Mouse (Mus musculus): ENCODE measurements around the gene Map4k1. TPM values are rescaled to one million over a fixed set of nuclear protein-coding genes. Genes with fewer than 3 reads are reported as not detected.

Gene Map4k1
- polyA plus RNA-seq (2015; fragmentation: Nextera tagmentation; extraction: Ambion mirVana) = 7.5 and 7.7 TPM in 2 replicates

DNA sequence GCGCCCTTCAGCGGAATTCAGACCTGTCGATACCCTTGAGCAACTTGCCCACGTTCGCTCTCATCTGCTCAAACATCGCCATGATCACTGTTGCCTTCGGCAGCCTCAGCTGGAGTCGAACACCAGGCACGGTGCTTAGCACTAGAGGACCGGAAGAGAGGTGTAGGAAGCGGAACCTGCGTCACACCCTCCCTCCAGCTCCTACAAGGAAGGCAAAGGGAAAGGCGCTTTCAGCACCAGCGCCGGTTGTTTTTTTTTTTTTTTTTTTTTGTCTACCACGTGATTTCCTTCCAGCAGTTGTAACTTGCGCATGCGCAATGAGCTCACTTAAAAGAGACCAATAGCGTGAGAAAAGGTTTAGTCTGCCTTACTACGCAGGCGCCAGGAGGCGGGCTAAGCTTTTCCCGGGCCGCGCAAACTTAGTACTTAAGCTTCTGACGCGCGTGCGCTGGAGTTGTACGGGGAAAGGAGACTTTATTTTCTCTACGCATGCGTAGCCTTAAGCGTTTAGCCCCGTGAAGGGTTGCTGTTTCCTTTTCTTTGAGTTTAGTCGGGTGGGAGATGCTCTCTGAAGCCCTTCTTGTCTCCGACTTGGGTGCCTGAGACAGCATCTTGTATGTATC is at the start of gene Map4k1, which contains the start of gene Eif3k:
Map4k1 (plus strand) TSS at position 400 of the 623 bp plus-strand sequence.
Eif3k (minus strand) TSS at position 214 of the 623 bp plus-strand sequence.
- Histone ChIP-seq H3K36me3 (peaks cover 27% of the 10 kb centered on the region), H3K9me3 (replicated peaks) (no peaks in the 10 kb centered on the region), H3K4me2 (replicated peaks) (peak within 1 kb of the TSS; percentile 91), H3K4me1 (peaks cover 13% of the 10 kb centered on the region), H3K9ac (peak within 1 kb of the TSS; percentile 77), H3K27me3 (no peaks in the 10 kb centered on the region), H3K4me3 (replicated peaks) (peak within 1 kb of the TSS; percentile 89), H3K27ac (replicated peaks) (peak within 1 kb of the TSS; percentile 90)
- 0% methylated on average over 36 of the region's 36 CpGs for WGBS
- ATAC-seq (ENCODE audit: insufficient number of reproducible peaks, low FRiP score, low TSS enrichment, low read depth) = peak; percentile 94

DNA sequence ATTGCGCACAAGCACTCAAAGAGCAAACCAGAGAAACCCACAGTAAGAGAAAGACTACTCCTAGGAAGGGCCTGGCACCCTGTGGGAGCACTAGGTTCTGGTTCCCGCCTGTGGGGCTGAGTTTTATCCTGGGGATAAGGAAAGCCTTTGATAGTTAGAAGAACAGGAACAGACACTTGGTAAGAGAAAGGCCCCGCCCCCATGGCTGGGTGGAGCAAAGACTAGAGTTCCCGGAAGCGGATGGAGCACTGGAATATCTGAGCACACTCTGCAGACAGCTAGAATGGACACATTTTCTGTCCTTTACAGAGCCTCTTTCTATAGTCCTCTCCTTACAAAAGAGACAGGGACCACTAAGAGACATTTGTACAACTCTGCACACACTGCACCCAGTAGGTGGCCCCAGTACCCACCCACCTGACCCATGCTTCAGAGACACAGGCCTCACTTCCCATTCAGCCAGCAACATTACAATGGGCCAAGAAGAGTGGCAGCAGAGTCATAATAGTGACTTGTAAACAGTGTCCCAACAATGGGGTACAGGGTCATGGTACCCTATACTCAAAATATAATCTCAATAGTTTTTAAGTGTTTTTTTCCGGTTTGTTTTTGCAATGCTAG is 49.3 kb upstream of the Map4k1 start:
- Histone ChIP-seq H3K36me3 (peaks cover 11% of the 10 kb centered on the region; the same call in 1 of the 2 replicates), H3K9me3 (replicated peaks) (no peaks in the 10 kb centered on the region), H3K27ac (replicated peaks) (peak overlapping the region; percentile 9; the same call in 1 of the 2 replicates), H3K4me2 (replicated peaks) (no peak overlapping the region), H3K9ac (no peak overlapping the region), H3K4me3 (replicated peaks) (no peak overlapping the region), H3K4me1 (peaks cover 67% of the 10 kb centered on the region), H3K27me3 (no peaks in the 10 kb centered on the region)
- ATAC-seq (ENCODE audit: insufficient number of reproducible peaks, low FRiP score, low TSS enrichment, low read depth) = no peak
- WGBS = 62% methylated on average over 6 of the region's 6 CpGs

DNA sequence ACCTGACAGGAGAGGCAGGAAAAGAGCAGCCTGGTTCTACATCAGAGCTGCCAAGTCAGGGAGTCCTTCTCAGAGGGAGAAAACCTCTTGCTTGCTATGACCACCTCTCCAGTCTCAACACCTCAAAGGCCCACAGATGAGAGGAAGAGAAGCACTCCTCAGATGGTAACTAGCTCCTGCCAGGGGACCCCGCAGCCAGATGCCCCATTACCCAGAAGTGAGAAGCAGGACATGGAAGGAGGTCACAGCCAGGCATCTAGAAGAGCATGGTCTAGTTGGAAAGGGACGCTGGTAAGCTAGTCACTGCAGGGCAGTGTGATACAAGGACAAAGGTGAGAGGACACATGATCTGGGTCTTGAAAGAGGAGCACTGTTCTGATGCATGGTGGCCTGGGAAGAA is 48.0 kb upstream of the Map4k1 start:
- Histone ChIP-seq H3K27me3 (no peaks in the 10 kb centered on the region), H3K27ac (replicated peaks) (0 out of 2 replicates have a peak overlapping the region, but pooled peaks have one; percentile 44), H3K9me3 (replicated peaks) (no peaks in the 10 kb centered on the region), H3K4me1 (peaks cover 74% of the 10 kb centered on the region), H3K36me3 (peaks cover 16% of the 10 kb centered on the region), H3K9ac (no peak overlapping the region), H3K4me3 (replicated peaks) (no peak overlapping the region), H3K4me2 (replicated peaks) (no peak overlapping the region)
- 93% methylated on average over 2 of the region's 2 CpGs for WGBS
- ATAC-seq (ENCODE audit: insufficient number of reproducible peaks, low FRiP score, low TSS enrichment, low read depth) = no peak

DNA sequence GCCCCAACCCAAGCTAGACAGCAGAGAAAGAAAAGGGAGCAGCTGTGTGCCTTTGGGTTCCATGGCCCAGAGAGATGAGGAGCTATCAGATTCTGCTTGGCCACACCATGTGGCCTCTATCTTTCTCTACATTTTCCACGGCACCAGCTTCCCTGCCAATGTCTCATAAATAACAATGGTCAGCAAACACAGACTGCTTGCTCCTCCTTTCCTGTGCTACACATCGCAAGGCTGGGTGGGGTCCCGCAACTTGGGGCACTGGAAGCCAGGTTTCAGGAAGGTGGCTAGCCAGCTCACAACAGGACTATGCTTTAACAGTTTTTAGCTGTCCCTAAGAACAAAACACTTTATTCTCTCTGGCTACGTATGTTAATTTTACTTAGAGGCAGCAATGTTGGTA is 45.1 kb upstream of the Map4k1 start:
- Histone ChIP-seq H3K27ac (replicated peaks) (peak overlapping the region; percentile 60), H3K9ac (no peak overlapping the region), H3K27me3 (no peaks in the 10 kb centered on the region), H3K4me2 (replicated peaks) (no peak overlapping the region), H3K4me1 (peaks cover 74% of the 10 kb centered on the region), H3K4me3 (replicated peaks) (no peak overlapping the region), H3K36me3 (peaks cover 16% of the 10 kb centered on the region), H3K9me3 (replicated peaks) (no peaks in the 10 kb centered on the region)
- WGBS = 66% methylated on average over 4 of the region's 4 CpGs
- no peak for ATAC-seq (ENCODE audit: insufficient number of reproducible peaks, low FRiP score, low TSS enrichment, low read depth)

DNA sequence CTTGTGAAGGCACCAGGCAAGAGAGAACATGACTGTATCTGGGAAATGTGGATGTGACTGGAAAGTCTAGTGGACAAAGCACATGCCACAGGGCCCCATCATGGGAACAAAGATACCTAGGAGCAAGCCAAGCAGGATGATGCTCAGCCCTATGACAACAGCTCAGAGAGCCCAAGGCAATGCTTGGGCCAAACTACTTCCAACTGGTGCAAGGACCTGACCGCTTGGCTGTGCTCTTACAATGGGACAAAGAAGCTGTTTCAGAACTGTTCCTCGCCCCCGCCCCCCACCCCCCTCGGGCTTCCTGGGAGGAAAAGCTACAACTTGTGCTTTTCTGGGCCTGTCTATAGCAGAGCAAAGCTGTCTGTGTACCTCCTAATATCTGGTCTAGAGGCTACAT is 43.2 kb upstream of the Map4k1 start:
- Histone ChIP-seq H3K36me3 (peaks cover 13% of the 10 kb centered on the region), H3K4me3 (replicated peaks) (no peak overlapping the region), H3K27me3 (no peaks in the 10 kb centered on the region), H3K27ac (replicated peaks) (peak overlapping the region; percentile 67), H3K9me3 (replicated peaks) (no peaks in the 10 kb centered on the region), H3K9ac (no peak overlapping the region), H3K4me2 (replicated peaks) (no peak overlapping the region), H3K4me1 (peaks cover 72% of the 10 kb centered on the region)
- no peak for ATAC-seq (ENCODE audit: insufficient number of reproducible peaks, low FRiP score, low TSS enrichment, low read depth)
- 54% methylated on average over 4 of the region's 4 CpGs for WGBS

DNA sequence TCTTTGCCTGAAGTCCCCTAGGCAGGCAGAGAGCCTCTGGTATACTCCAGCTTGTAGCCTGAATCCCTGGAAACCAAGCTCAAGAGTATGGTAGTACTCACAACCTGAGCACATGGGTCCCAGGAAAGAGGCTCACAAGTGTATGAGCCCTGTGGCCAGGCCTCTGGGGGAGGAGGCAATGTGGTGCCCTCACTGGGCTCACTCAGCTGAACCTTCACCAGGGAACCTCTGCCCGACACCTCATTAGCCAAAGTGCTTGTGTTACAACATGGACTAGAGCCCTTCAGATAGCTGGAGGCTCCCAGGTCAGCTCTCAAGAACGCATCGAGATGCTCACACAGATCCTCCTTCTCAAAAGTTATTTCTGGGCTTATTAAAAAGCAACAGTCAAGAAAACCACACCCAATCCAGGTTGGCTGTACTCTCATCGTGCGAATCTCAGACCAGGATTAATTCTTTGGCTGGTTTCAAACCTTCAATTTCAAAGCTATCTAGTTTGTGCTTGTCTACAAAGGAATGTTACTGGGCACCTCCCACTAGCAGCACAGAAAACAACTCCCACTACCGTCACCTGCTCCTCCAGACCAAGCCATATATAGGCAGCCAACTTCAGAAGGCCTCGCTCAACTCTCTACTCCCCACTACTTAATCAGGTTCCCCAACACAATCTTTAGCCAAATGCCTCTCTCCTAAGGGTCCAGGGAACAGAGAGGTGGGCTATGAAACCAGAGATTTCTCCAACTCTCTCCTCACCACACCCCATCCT is 42.2 kb upstream of the Map4k1 start:
- Histone ChIP-seq H3K36me3 (peaks cover 5% of the 10 kb centered on the region; the same call in 1 of the 2 replicates), H3K27me3 (no peaks in the 10 kb centered on the region), H3K4me2 (replicated peaks) (no peak overlapping the region), H3K4me3 (replicated peaks) (no peak overlapping the region), H3K9ac (no peak overlapping the region), H3K27ac (replicated peaks) (peak overlapping the region; percentile 79), H3K4me1 (peaks cover 76% of the 10 kb centered on the region), H3K9me3 (replicated peaks) (no peaks in the 10 kb centered on the region)
- no peak for ATAC-seq (ENCODE audit: insufficient number of reproducible peaks, low FRiP score, low TSS enrichment, low read depth)
- 61% methylated on average over 7 of the region's 7 CpGs for WGBS

DNA sequence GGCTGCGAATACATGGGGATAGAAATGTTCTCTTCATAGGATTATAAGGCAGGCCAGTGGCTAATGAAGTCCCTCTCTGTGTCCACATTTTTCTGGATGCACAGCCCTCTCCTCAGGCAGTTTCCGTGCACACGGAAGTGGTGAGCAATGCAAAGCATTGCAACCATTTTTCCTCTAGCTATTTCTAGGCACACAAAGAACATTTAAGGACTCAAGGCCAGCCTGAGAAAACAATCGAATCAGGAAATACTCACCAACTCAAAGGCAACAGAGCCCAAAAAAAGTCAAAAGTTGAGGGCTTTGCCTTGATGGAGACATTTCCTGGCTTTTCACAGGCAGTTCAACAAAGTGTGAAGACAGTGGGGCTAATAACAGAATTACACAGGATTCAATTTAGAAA is 40.7 kb upstream of the Map4k1 start:
- H3K4me3 ChIP-seq (replicated peaks) = no peak overlapping the region
- H3K4me1 ChIP-seq = peaks cover 89% of the 10 kb centered on the region
- peak overlapping the region; percentile 79 for H3K27ac ChIP-seq (replicated peaks)
- H3K4me2 ChIP-seq (replicated peaks) = no peak overlapping the region
- no peaks in the 10 kb centered on the region for H3K27me3 ChIP-seq
- ATAC-seq (ENCODE audit: insufficient number of reproducible peaks, low FRiP score, low TSS enrichment, low read depth) = no peak
- H3K9me3 ChIP-seq (replicated peaks) = no peaks in the 10 kb centered on the region
- whole genome bisulfite sequencing = 50% methylated on average over 4 of the region's 4 CpGs
- H3K36me3 ChIP-seq = peaks cover 5% of the 10 kb centered on the region; the same call in 1 of the 2 replicates
- H3K9ac ChIP-seq = no peak overlapping the region

DNA sequence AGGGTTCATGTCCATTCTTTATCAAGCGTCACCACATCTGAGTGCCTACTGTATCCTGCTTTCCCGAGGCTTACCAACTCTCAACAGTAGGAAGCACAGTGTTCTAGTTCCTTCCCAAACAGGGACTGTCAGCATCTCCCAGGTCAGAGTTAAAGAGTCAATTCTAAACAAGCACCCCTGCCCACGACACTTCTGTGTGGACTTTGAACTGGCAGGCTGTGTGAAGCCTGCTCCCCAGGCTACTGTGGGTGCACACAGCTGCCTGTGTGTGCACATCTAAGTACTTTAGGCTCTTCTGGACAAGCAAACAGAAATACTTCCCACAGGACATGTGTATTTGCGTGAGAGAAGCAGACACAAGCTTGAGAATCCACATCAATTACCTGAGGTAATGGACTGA is 40.3 kb upstream of the Map4k1 start:
- 67% methylated on average over 4 of the region's 4 CpGs for WGBS
- no peaks in the 10 kb centered on the region for H3K27me3 ChIP-seq
- H3K4me3 ChIP-seq (replicated peaks) = no peak overlapping the region
- H3K27ac ChIP-seq (replicated peaks) = peak overlapping the region; percentile 79
- H3K4me1 ChIP-seq = peaks cover 89% of the 10 kb centered on the region
- no peak overlapping the region for H3K9ac ChIP-seq
- peaks cover 5% of the 10 kb centered on the region; the same call in 1 of the 2 replicates for H3K36me3 ChIP-seq
- ATAC-seq (ENCODE audit: insufficient number of reproducible peaks, low FRiP score, low TSS enrichment, low read depth) = no peak
- no peak overlapping the region for H3K4me2 ChIP-seq (replicated peaks)
- H3K9me3 ChIP-seq (replicated peaks) = no peaks in the 10 kb centered on the region

DNA sequence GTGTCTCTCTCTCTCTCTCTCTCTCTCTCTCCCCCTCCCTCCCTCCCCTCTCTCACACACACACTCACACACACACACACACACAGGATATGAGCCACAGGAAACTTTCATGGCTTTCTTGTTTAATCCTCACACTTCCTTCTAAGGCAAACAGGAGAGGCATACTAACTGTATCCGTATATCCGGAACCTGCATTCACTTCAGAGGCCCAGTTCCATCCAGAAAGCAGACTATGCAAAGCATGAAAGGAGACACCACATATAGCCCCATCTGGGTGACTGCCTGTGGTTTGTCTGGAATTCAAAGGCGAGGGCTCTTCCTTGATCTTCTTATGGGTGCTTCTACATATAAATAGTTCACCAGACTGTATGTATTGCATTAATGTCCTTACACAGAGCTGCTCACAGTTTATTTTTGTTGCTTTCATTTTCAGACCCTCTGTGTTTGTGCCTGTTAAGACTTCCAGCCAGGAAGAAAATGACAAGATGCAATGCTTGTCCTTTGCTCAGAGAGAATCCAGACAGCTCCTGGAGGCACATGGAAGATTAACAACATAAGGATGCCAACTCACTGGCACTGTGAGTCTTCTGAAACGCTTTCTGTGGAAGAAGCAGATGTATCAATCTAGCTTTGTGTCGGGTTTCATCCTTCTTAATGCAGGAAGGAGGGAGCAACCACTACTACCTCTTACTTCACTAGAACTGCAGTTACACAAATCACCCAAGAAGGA is 38.2 kb upstream of the Map4k1 start:
- peak overlapping the region; percentile 92 for H3K27ac ChIP-seq (replicated peaks)
- H3K27me3 ChIP-seq = no peaks in the 10 kb centered on the region
- no peak overlapping the region for H3K9ac ChIP-seq
- H3K36me3 ChIP-seq = no peaks in the 10 kb centered on the region
- H3K4me3 ChIP-seq (replicated peaks) = no peak overlapping the region
- no peaks in the 10 kb centered on the region for H3K9me3 ChIP-seq (replicated peaks)
- peaks cover 93% of the 10 kb centered on the region for H3K4me1 ChIP-seq
- no peak for ATAC-seq (ENCODE audit: insufficient number of reproducible peaks, low FRiP score, low TSS enrichment, low read depth)
- 17% methylated on average over 5 of the region's 5 CpGs for WGBS
- peak overlapping the region; percentile 8; the same call in 1 of the 2 replicates for H3K4me2 ChIP-seq (replicated peaks)

DNA sequence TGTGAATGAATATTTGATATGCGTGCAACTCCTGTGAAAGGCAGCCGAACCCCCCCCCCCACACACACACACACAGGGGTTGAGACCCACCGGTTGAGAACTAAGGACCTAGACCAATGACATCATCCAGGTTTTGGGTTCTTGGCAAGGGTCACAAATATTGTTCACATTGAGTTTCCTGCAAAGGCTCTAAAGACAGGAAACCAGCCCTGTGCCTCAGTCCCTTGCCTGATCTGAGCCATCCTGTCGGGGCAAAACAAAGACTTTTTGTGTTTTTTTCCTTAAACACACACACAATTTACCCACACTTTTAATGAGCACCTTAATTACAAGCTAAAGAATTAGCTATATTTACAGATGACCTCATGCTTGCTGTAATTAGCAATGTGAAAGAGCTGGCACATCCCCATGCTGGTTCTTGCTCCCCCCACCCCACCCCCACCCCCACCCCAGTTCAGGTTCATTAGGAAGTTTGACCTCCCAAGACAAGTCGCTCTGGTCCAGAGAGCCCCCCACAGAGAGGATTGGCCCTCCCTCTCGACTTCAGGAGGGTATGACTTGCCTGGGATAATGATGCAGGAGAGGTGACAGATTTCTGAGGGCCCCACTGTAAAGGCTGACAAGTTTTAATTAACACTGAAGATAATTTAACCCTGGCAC is 37.0 kb upstream of the Map4k1 start:
- no peak for ATAC-seq (ENCODE audit: insufficient number of reproducible peaks, low FRiP score, low TSS enrichment, low read depth)
- Histone ChIP-seq H3K9ac (no peak overlapping the region), H3K9me3 (replicated peaks) (no peaks in the 10 kb centered on the region), H3K4me2 (replicated peaks) (0 out of 2 replicates have a peak overlapping the region, but pooled peaks have one; percentile 24), H3K27ac (replicated peaks) (peak overlapping the region; percentile 92), H3K4me1 (peaks cover 93% of the 10 kb centered on the region), H3K4me3 (replicated peaks) (no peak overlapping the region), H3K36me3 (no peaks in the 10 kb centered on the region), H3K27me3 (no peaks in the 10 kb centered on the region)
- 26% methylated on average over 6 of the region's 6 CpGs for WGBS

All from embryonic facial prominence, embryonic 15.5 days (tissue).